Mouse (Mus musculus) megakaryocyte, embryonic 14.5 days (primary cell): ENCODE data around the gene Hcn2. TPM values are rescaled to one million over a fixed set of nuclear protein-coding genes. Genes with fewer than 3 reads are reported as not detected.

Source experiments
- H3K27me3 ChIP-seq: replicated peaks from 2 replicates; pipeline ENCODE3; 2012; ENCODE audit warnings: inconsistent platforms
- H3K36me3 ChIP-seq: replicated peaks from 2 replicates; pipeline ENCODE3; 2012; ENCODE audit warnings: low read length, inconsistent platforms, mixed read lengths
- H3K4me1 ChIP-seq: 2 replicates; pipeline ENCODE4 v1.6.1; 2012; ENCODE audit warnings: inconsistent platforms
- H3K4me3 ChIP-seq: replicated peaks from 2 replicates; pipeline ENCODE3; 2012; ENCODE audit warnings: moderate library complexity, mild to moderate bottlenecking, inconsistent platforms
- H3K9me3 ChIP-seq: 2 replicates; pipeline ENCODE4 v1.6.1; 2012; ENCODE audit warnings: inconsistent platforms
- FLI1 ChIP-seq: IDR thresholded peaks from 2 replicates; pipeline ENCODE4 v1.6.1; 2012; ENCODE audit warnings: low read length, inconsistent platforms, mixed read lengths
- GATA1 ChIP-seq: IDR thresholded peaks from 3 replicates; pipeline ENCODE4 v1.6.1; 2012; ENCODE audit warnings: mixed read lengths, low read length, inconsistent platforms, borderline replicate concordance
- polyA plus RNA-seq: library from polyadenylated mRNA; stranded (reverse); fragments of >175 nt; gene quantifications from 2 replicates; pipeline ENCODE4 v1.2.3, GENCODE M21; 2012; ENCODE audit warnings: low replicate concordance; ENCODE audit not compliant: insufficient read depth

The Hcn2 gene
- polyA plus RNA-seq, 1 experiment: 1.8 TPM

DNA sequence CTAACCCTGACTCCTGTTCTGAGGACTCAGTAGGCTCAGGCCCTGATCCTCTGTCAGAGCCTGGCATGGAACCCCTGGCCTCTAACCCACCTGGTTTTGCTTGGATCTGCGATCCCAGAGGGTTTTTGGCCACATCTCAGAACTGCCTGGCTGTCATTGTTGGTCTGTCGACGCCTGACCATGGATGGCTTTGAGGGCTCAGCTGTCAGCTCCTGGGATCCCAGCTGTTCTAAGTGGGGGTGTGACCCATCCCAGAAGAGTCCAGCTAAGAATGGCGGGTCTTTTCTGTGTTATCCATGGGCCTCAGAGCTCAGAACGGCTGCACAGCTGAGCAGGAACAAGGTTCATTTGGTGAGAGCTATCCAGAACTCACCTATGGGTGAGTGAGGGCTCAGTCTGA is 4.7 kb downstream of the Hcn2 start:
- 0 out of 2 replicates have a peak, but pooled peaks cover 3% of the 10 kb centered on the region for H3K9me3 ChIP-seq
- no peak for TF ChIP-seq FLI1
- no peak for TF ChIP-seq GATA1
- no peak overlapping the region for H3K4me3 ChIP-seq
- H3K4me1 ChIP-seq: peaks cover 19% of the 10 kb centered on the region
- H3K36me3 ChIP-seq: no peaks in the 10 kb centered on the region
- peaks cover 90% of the 10 kb centered on the region for H3K27me3 ChIP-seq

DNA sequence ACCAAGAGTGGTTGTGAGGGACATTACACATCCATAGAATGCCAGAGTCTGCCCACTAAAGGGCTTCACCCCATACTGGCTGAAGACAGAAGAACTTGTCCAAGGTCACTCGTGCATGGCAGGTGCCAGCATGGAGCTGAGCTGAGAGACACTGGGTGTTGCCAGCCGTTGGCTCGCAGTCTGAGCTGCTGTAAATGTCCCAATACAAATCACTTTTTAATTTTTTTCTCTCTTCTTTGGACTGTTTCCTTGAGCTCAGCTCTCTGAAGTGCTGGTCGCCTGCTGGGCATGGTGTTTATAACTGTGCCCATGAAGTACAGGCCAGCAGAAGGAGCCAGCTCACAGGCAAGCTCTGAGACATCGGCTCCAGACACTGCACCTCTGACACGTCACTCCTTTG is 6.6 kb downstream of the Hcn2 start:
- peaks cover 4% of the 10 kb centered on the region; the same call in 1 of the 2 replicates for H3K4me1 ChIP-seq
- H3K36me3 ChIP-seq: no peaks in the 10 kb centered on the region
- TF ChIP-seq FLI1: no peak
- no peak for TF ChIP-seq GATA1
- H3K27me3 ChIP-seq: peaks cover 76% of the 10 kb centered on the region
- H3K4me3 ChIP-seq: no peak overlapping the region
- H3K9me3 ChIP-seq: peaks cover 9% of the 10 kb centered on the region

DNA sequence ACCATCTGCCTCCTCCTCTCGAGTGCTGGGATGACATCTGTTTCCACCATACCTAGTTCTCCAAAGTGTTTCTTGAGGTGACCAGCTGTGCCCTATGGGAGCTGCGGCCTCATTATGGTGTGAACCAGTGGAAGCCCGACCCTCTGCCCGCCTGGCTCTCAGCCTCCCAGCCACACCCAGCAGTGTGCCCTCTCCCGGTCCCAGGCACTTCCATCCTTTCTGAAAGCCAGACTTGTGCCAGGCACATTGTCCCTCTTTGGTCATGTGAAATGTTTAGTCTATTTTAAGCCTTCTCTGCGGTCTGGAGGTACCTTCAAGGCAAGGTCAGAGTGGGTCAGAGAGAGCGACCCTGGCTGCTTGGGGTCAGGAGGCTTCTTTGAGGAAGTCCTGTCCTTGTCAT is 7.3 kb downstream of the Hcn2 start:
- Histone ChIP-seq H3K4me3 (no peak overlapping the region), H3K9me3 (peaks cover 8% of the 10 kb centered on the region), H3K36me3 (no peaks in the 10 kb centered on the region), H3K27me3 (peaks cover 76% of the 10 kb centered on the region), H3K4me1 (peaks cover 10% of the 10 kb centered on the region; the same call in 1 of the 2 replicates)
- no peak for TF ChIP-seq GATA1
- TF ChIP-seq FLI1: no peak

DNA sequence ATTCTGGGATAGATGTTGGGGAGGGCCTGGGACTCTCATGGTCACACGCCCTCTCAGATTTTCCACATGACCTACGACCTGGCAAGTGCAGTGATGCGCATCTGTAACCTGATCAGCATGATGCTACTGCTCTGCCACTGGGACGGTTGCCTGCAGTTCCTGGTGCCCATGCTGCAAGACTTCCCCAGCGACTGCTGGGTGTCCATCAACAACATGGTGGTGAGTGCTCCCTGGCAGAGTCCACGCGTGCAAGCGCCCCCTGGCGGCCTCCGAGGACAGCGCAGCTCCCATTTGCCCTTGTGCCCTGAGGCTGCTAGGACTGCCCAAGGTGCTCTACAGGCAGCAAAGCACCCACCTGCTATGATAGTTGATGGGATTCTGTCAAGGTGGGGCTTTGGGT is 9.7 kb downstream of the Hcn2 start:
- H3K36me3 ChIP-seq: no peaks in the 10 kb centered on the region
- TF ChIP-seq GATA1 (no peak), FLI1 (no peak)
- peaks cover 14% of the 10 kb centered on the region; the same call in 1 of the 2 replicates for H3K4me1 ChIP-seq
- peak overlapping the region; percentile 31 for H3K4me3 ChIP-seq
- peaks cover 67% of the 10 kb centered on the region for H3K27me3 ChIP-seq
- H3K9me3 ChIP-seq: peaks cover 8% of the 10 kb centered on the region

DNA sequence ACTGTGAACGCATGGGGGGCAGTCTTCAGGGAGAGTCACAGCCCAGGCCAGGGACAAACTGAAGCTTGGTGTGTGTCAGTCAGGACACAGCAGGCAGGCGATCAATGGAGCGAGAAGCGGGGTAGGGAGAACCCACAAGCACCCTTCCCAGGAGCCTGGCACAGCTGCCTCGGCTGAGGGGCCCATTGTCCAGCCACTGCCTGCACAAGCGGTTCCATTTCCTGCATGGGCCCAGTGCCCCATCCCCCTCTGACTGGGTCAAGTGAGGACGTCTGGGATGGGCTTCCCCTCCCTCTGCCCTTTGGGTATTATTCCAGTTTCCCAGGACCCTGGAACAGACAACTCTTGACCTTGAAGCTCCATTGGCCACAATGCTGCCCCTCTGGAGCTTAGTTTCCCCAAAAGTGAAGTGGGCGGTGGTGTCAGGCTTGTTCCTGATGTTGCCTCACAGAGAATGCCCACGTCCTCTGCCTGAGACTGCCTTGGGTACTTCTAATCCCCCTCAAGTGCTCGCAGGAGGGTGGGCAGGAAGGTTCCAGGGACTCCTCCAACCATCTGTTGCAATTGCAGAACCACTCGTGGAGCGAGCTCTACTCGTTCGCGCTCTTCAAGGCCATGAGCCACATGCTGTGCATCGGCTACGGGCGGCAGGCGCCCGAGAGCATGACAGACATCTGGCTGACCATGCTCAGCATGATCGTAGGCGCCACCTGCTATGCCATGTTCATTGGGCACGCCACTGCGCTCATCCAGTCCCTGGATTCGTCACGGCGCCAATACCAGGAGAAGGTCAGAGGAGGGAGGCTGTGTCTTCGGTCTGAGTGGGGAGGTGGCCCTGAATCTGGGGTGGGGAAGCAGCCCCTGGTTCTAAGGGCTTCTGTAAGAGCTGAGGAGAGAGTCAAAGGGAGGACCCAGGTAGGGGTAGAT is 12.2 kb downstream of the Hcn2 start:
- H3K9me3 ChIP-seq: peaks cover 22% of the 10 kb centered on the region
- H3K4me3 ChIP-seq: no peak overlapping the region
- peaks cover 46% of the 10 kb centered on the region for H3K27me3 ChIP-seq
- H3K36me3 ChIP-seq: peaks cover 7% of the 10 kb centered on the region
- peaks cover 14% of the 10 kb centered on the region; the same call in 1 of the 2 replicates for H3K4me1 ChIP-seq
- TF ChIP-seq GATA1: no peak
- no peak for TF ChIP-seq FLI1

DNA sequence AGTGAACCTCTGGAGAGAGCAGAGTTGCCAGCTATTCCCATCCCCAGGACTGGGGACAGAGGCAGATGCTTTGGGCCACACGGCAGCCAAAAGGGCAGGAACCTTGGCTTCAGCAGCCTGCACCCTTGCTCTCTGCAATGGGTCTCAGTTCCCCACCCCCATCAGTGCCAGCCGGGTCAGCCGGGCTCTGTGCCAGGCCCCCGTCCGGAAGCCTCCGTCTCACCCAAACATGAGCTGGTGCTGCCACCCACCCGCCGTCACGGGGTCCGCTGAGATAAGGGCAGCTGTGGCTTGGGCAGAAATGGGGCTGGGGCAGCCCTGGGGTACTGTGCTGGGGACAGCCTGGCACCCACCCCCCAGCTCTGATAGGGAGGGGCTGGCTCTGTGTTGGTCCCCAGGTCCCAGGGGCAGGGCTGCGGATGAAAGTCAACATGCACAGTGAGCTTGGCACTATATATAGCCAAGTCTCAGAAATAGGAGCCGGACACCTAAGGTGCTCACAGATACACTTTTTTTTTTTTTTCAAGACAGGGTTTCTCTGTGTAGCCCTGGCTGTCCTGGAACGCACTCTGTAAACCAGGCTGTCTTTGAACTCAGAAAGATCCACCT is 13.0 kb downstream of the Hcn2 start:
- Histone ChIP-seq H3K4me3 (no peak overlapping the region), H3K36me3 (peaks cover 15% of the 10 kb centered on the region), H3K9me3 (peaks cover 22% of the 10 kb centered on the region), H3K4me1 (peaks cover 14% of the 10 kb centered on the region; the same call in 1 of the 2 replicates), H3K27me3 (peaks cover 40% of the 10 kb centered on the region)
- TF ChIP-seq GATA1 (no peak), FLI1 (no peak)

DNA sequence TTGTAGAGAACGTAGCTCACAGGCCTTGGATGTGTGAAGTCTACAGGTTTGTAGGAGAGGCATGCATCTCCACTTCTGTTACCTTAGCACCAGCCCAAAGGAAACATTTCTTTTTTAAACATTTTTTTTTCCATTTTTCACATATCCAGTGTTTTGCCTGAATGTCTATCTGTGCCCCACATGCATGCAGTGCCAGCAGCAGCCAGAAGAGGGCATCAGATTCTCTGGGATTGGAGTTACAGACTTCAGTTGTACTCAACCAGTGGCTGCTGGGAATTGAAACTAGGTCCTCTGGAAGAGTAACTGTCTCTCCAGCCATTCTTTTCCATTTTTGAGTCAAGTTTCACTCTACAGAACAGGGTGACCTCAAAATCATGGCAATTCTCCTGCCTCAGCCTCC is 16.1 kb downstream of the Hcn2 start:
- peaks cover 33% of the 10 kb centered on the region for H3K9me3 ChIP-seq
- peaks cover 11% of the 10 kb centered on the region; the same call in 1 of the 2 replicates for H3K4me1 ChIP-seq
- TF ChIP-seq GATA1: no peak
- no peak for TF ChIP-seq FLI1
- no peak overlapping the region for H3K4me3 ChIP-seq
- H3K36me3 ChIP-seq: peaks cover 46% of the 10 kb centered on the region
- H3K27me3 ChIP-seq: peaks cover 28% of the 10 kb centered on the region

DNA sequence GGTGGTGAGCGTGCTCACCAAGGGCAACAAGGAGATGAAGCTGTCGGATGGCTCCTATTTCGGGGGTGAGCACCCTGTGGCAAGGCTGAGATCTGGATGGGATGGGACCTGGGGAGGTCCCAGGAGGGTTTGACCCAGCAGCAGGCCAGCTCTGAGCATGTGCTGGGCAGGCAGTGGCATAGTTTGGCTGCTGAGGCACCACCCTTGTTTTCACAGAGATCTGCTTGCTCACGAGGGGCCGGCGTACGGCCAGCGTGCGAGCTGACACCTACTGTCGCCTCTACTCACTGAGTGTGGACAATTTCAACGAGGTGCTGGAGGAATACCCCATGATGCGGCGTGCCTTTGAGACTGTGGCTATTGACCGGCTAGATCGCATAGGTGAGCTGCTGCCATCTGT is 17.4 kb downstream of the Hcn2 start:
- Histone ChIP-seq H3K27me3 (peaks cover 16% of the 10 kb centered on the region), H3K9me3 (peaks cover 27% of the 10 kb centered on the region), H3K4me1 (peaks cover 7% of the 10 kb centered on the region), H3K36me3 (peaks cover 59% of the 10 kb centered on the region), H3K4me3 (peak overlapping the region; percentile 14)
- TF ChIP-seq FLI1 (no peak), GATA1 (no peak)

DNA sequence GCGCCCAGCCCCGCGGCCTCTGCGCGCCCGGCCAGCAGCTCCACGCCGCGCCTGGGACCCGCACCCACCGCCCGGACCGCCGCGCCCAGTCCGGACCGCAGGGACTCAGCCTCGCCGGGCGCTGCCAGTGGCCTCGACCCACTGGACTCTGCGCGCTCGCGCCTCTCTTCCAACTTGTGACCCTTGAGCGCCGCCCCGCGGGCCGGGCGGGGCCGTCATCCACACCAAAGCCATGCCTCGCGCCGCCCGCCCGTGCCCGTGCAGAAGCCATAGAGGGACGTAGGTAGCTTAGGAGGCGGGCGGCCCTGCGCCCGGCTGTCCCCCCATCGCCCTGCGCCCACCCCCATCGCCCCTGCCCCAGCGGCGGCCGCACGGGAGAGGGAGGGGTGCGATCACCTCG is 18.9 kb downstream of the Hcn2 start:
- TF ChIP-seq FLI1: no peak
- peaks cover 74% of the 10 kb centered on the region for H3K36me3 ChIP-seq

DNA sequence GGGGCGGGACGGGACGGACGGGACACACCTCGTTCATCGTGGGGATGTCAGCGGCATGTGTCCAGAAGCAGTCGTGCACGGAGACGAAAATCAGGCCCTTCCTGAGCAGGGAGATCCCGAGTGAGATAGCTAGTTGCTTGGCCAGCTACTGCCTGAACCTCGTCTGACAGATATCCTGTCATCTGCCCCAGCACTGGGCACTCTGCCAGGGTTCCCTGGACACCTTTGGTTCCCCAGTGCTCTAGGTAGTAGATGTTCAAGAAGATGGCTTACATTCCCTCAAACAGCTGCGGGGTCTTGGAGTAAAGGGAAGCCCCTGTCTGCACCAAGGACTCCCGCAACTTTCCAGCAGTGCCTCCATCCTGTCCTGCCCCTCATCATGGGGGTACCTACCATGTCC is 20.3 kb downstream of the Hcn2 start:
- Histone ChIP-seq H3K36me3 (peaks cover 88% of the 10 kb centered on the region), H3K4me1 (peaks cover 9% of the 10 kb centered on the region)
- TF ChIP-seq GATA1 (no peak), FLI1 (no peak)

More for the DNA sequence above, 18.9 kb downstream of the Hcn2 start:
- Histone ChIP-seq H3K4me1 (peaks cover 9% of the 10 kb centered on the region), H3K4me3 (no peak overlapping the region), H3K27me3 (peaks cover 6% of the 10 kb centered on the region), H3K9me3 (peaks cover 27% of the 10 kb centered on the region)

More for the DNA sequence above, 20.3 kb downstream of the Hcn2 start:
- Histone ChIP-seq H3K9me3 (peaks cover 24% of the 10 kb centered on the region), H3K27me3 (peaks cover under 1% of the 10 kb centered on the region), H3K4me3 (no peak overlapping the region)
